Mouse (Mus musculus): Measurements from ENCODE around the gene Olfr11. TPM values are rescaled to one million over a fixed set of nuclear protein-coding genes. Genes with fewer than 3 reads are reported as not detected.

Olfr11 gene
- not detected in 2 replicates for polyA plus RNA-seq (2012; rRNA removed)

GRCm38 (mm10) chr13:21642418-21642817 is at the start of gene Olfr11:
TSS of gene Olfr11 (minus strand) at chr13:21642518.
- Histone ChIP-seq H3K36me3 (ENCODE audit: control insufficient read depth, insufficient read depth, low read length) (no peaks in the 10 kb centered on the region), H3K4me1 (ENCODE audit: control insufficient read depth, insufficient read depth, insufficient read length) (no peaks in the 10 kb centered on the region), H3K27ac (ENCODE audit: insufficient read depth, low read length) (no peak within 1 kb of the TSS), H3K27me3 (ENCODE audit: control insufficient read depth, insufficient read depth, low read length) (no peaks in the 10 kb centered on the region), H3K4me3 (ENCODE audit: extremely low read depth, insufficient read depth, insufficient read length) (no peak within 1 kb of the TSS; the same call in 1 of the 2 replicates)
- no peak for TF ChIP-seq POLR2A (IDR thresholded peaks at IDR 0.05; ENCODE audit: low read depth, low read length)
- TF ChIP-seq CTCF (IDR thresholded peaks at IDR 0.05; ENCODE audit: extremely low read depth, insufficient read depth, insufficient read length, insufficient replicate concordance), result no peak
- WGBS, result 82% methylated on average over 2 of the region's 2 CpGs
- DNase-seq (ENCODE audit: low read depth in 1 of 2, low spot score in 2 of 2), result no peak

GRCm38 (mm10) chr13:21677305-21677704 is 35.0 kb upstream of the Olfr11 start, which contains the start of gene Olfr1360:
TSS of gene Olfr1360 (minus strand) at chr13:21677405.
- WGBS, result 88% methylated on average over 2 of the region's 2 CpGs

GRCm38 (mm10) chr13:21663286-21663685 is 21.0 kb upstream of the Olfr11 start, which contains the start of gene Olfr1361:
TSS of gene Olfr1361 (minus strand) at chr13:21663386.
- no peak for DNase-seq (ENCODE audit: low read depth in 1 of 2, low spot score in 2 of 2)
- Histone ChIP-seq H3K27ac (ENCODE audit: insufficient read depth, low read length) (no peak within 1 kb of the TSS), H3K27me3 (ENCODE audit: control insufficient read depth, insufficient read depth, low read length) (no peaks in the 10 kb centered on the region), H3K36me3 (ENCODE audit: control insufficient read depth, insufficient read depth, low read length) (no peaks in the 10 kb centered on the region), H3K4me1 (ENCODE audit: control insufficient read depth, insufficient read depth, insufficient read length) (no peaks in the 10 kb centered on the region), H3K4me3 (ENCODE audit: extremely low read depth, insufficient read depth, insufficient read length) (no peak within 1 kb of the TSS)
- TF ChIP-seq CTCF (IDR thresholded peaks at IDR 0.05; ENCODE audit: extremely low read depth, insufficient read depth, insufficient read length, insufficient replicate concordance) (no peak), POLR2A (IDR thresholded peaks at IDR 0.05; ENCODE audit: low read depth, low read length) (no peak)
- WGBS, result 83% methylated on average over 2 of the region's 2 CpGs

More at GRCm38 (mm10) chr13:21677305-21677704, 35.0 kb upstream of the Olfr11 start, which contains the start of gene Olfr1360:
- Histone ChIP-seq H3K27ac (ENCODE audit: insufficient read depth, low read length) (no peak within 1 kb of the TSS), H3K27me3 (ENCODE audit: control insufficient read depth, insufficient read depth, low read length) (no peaks in the 10 kb centered on the region), H3K4me3 (ENCODE audit: extremely low read depth, insufficient read depth, insufficient read length) (no peak within 1 kb of the TSS), H3K36me3 (ENCODE audit: control insufficient read depth, insufficient read depth, low read length) (no peaks in the 10 kb centered on the region), H3K4me1 (ENCODE audit: control insufficient read depth, insufficient read depth, insufficient read length) (no peaks in the 10 kb centered on the region)
- no peak for DNase-seq (ENCODE audit: low read depth in 1 of 2, low spot score in 2 of 2)
- TF ChIP-seq CTCF (IDR thresholded peaks at IDR 0.05; ENCODE audit: extremely low read depth, insufficient read depth, insufficient read length, insufficient replicate concordance), result no peak
- no peak for TF ChIP-seq POLR2A (IDR thresholded peaks at IDR 0.05; ENCODE audit: low read depth, low read length)

- no peak for TF ChIP-seq POLR2A (IDR thresholded peaks at IDR 0.05; ENCODE audit: low read depth, low read length)
- TF ChIP-seq CTCF (IDR thresholded peaks at IDR 0.05; ENCODE audit: extremely low read depth, insufficient read depth, insufficient read length, insufficient replicate concordance), result no peak
- Histone ChIP-seq H3K4me1 (ENCODE audit: control insufficient read depth, insufficient read depth, insufficient read length) (no peaks in the 10 kb centered on the region), H3K27me3 (ENCODE audit: control insufficient read depth, insufficient read depth, low read length) (no peaks in the 10 kb centered on the region), H3K4me3 (ENCODE audit: extremely low read depth, insufficient read depth, insufficient read length) (no peak within 1 kb of the TSS), H3K36me3 (ENCODE audit: control insufficient read depth, insufficient read depth, low read length) (no peaks in the 10 kb centered on the region), H3K27ac (ENCODE audit: insufficient read depth, low read length) (no peak within 1 kb of the TSS)
- no peak for DNase-seq (ENCODE audit: low read depth in 1 of 2, low spot score in 2 of 2)
Observed at GRCm38 (mm10) chr13:21613922-21614321, 28.4 kb downstream of the Olfr11 start, which contains the start of gene Olfr1362. TSS of gene Olfr1362 (minus strand) at chr13:21614022.

- TF ChIP-seq CTCF (IDR thresholded peaks at IDR 0.05; ENCODE audit: extremely low read depth, insufficient read depth, insufficient read length, insufficient replicate concordance), result no peak
- TF ChIP-seq POLR2A (IDR thresholded peaks at IDR 0.05; ENCODE audit: low read depth, low read length), result no peak
- no peak overlapping the region for H3K4me3 ChIP-seq (ENCODE audit: extremely low read depth, insufficient read depth, insufficient read length)
- 75% methylated on average over 2 of the region's 2 CpGs for WGBS
Observed at GRCm38 (mm10) chr13:21591618-21592017, 50.7 kb downstream of the Olfr11 start.

More at GRCm38 (mm10) chr13:21591618-21592017, 50.7 kb downstream of the Olfr11 start:
- Histone ChIP-seq H3K4me1 (ENCODE audit: control insufficient read depth, insufficient read depth, insufficient read length) (no peaks in the 10 kb centered on the region), H3K27ac (ENCODE audit: insufficient read depth, low read length) (no peak overlapping the region), H3K36me3 (ENCODE audit: control insufficient read depth, insufficient read depth, low read length) (no peaks in the 10 kb centered on the region), H3K27me3 (ENCODE audit: control insufficient read depth, insufficient read depth, low read length) (no peaks in the 10 kb centered on the region)
- no peak for DNase-seq (ENCODE audit: low read depth in 1 of 2, low spot score in 2 of 2)

Other genes with a start within 250 kb of the Olfr11 start
- 12.5 and 15.2 TPM in 2 replicates for gene Zkscan3, start 239.8 kb downstream of the Olfr11 start, polyA plus RNA-seq (2012; rRNA removed)
- 0.13 and 0.28 TPM in 2 replicates for gene Pgbd1, start 201.5 kb downstream of the Olfr11 start, polyA plus RNA-seq (2012; rRNA removed)
- 6.7 and 8.5 TPM in 2 replicates for gene Zscan26, start 188.8 kb downstream of the Olfr11 start, polyA plus RNA-seq (2012; rRNA removed)
- gene Nkapl, start 174.0 kb downstream of the Olfr11 start, polyA plus RNA-seq (2012; rRNA removed), result not detected in 2 replicates
- gene Zkscan4, start 163.6 kb downstream of the Olfr11 start, polyA plus RNA-seq (2012; rRNA removed), result 0.29 and 0.34 TPM in 2 replicates
- gene Gm10065, start 163.1 kb downstream of the Olfr11 start, polyA plus RNA-seq (2012; rRNA removed), result not detected in 2 replicates
- gene AK157302, start 147.3 kb downstream of the Olfr11 start, polyA plus RNA-seq (2012; rRNA removed), result 0.13 and 0.16 TPM in 2 replicates
- 3.2 and 4.5 TPM in 2 replicates for gene Gm11273, start 141.1 kb downstream of the Olfr11 start, polyA plus RNA-seq (2012; rRNA removed)
- gene Zkscan8, start 111.4 kb downstream of the Olfr11 start, polyA plus RNA-seq (2012; rRNA removed), result 1.6 and 2.0 TPM in 2 replicates
- gene Olfr1366, start 99.7 kb downstream of the Olfr11 start, polyA plus RNA-seq (2012; rRNA removed), result not detected in 2 replicates
- not detected in 2 replicates for gene Olfr1535, start 82.6 kb downstream of the Olfr11 start, polyA plus RNA-seq (2012; rRNA removed)
- gene Olfr1364, start 60.8 kb downstream of the Olfr11 start, polyA plus RNA-seq (2012; rRNA removed), result not detected in 2 replicates
- gene Olfr1362, start 28.5 kb downstream of the Olfr11 start, polyA plus RNA-seq (2012; rRNA removed), result not detected in 2 replicates
- not detected in 2 replicates for gene Olfr1361, start 20.9 kb upstream of the Olfr11 start, polyA plus RNA-seq (2012; rRNA removed)
- gene Olfr1360, start 34.9 kb upstream of the Olfr11 start, polyA plus RNA-seq (2012; rRNA removed), result not detected in 2 replicates
- not detected in 2 replicates for gene Olfr1359, start 55.6 kb upstream of the Olfr11 start, polyA plus RNA-seq (2012; rRNA removed)
- 18.0 and 18.4 TPM in 2 replicates for gene Hist1h2bl, start 73.6 kb upstream of the Olfr11 start, polyA plus RNA-seq (2012; rRNA removed)
- gene Hist1h2ai, start 73.9 kb upstream of the Olfr11 start, polyA plus RNA-seq (2012; rRNA removed), result 40.4 and 81.0 TPM in 2 replicates
- gene Hist1h3h, start 75.1 kb upstream of the Olfr11 start, polyA plus RNA-seq (2012; rRNA removed), result 81.3 and 147 TPM in 2 replicates
- 6.5 and 12.9 TPM in 2 replicates for gene Hist1h2bm, start 79.5 kb upstream of the Olfr11 start, polyA plus RNA-seq (2012; rRNA removed)
- gene Hist1h4j, start 92.5 kb upstream of the Olfr11 start, polyA plus RNA-seq (2012; rRNA removed), result 9.1 and 9.5 TPM in 2 replicates
- gene Hist1h4k, start 108.0 kb upstream of the Olfr11 start, polyA plus RNA-seq (2012; rRNA removed), result 82.1 and 92.4 TPM in 2 replicates
- gene Hist1h2ak, start 111.3 kb upstream of the Olfr11 start, polyA plus RNA-seq (2012; rRNA removed), result 51.8 and 65.5 TPM in 2 replicates
- 8.0 and 29.0 TPM in 2 replicates for gene Hist1h2bn, start 111.6 kb upstream of the Olfr11 start, polyA plus RNA-seq (2012; rRNA removed)
- 2.3 and 3.2 TPM in 2 replicates for gene Hist1h1b, start 138.1 kb upstream of the Olfr11 start, polyA plus RNA-seq (2012; rRNA removed)
- gene Hist1h3i, start 140.9 kb upstream of the Olfr11 start, polyA plus RNA-seq (2012; rRNA removed), result 77.1 and 125 TPM in 2 replicates
- 15.5 and 52.1 TPM in 2 replicates for gene Hist1h2an, start 144.7 kb upstream of the Olfr11 start, polyA plus RNA-seq (2012; rRNA removed)
- gene Hist1h2bp, start 144.9 kb upstream of the Olfr11 start, polyA plus RNA-seq (2012; rRNA removed), result 1.7 and 13.4 TPM in 2 replicates
- 32.5 and 59.8 TPM in 2 replicates for gene Hist1h2bq, start 167.7 kb upstream of the Olfr11 start, polyA plus RNA-seq (2012; rRNA removed)
- not detected in 2 replicates for gene Hist1h2ao, start 167.9 kb upstream of the Olfr11 start, polyA plus RNA-seq (2012; rRNA removed)
- not detected in 2 replicates for gene Hist1h4m, start 169.2 kb upstream of the Olfr11 start, polyA plus RNA-seq (2012; rRNA removed)
- 61.9 and 76.0 TPM in 2 replicates for gene Hist1h4n, start 189.7 kb upstream of the Olfr11 start, polyA plus RNA-seq (2012; rRNA removed)
- gene Hist1h2ap, start 191.0 kb upstream of the Olfr11 start, polyA plus RNA-seq (2012; rRNA removed), result 366 and 1,278 TPM in 2 replicates
- 28.5 and 55.0 TPM in 2 replicates for gene Hist1h2br, start 191.2 kb upstream of the Olfr11 start, polyA plus RNA-seq (2012; rRNA removed)